Mouse (Mus musculus) left cerebral cortex, adult 9 months (tissue): ENCODE results near the gene Sox12.
"Not testable (repeated sequence)": the region's sequence is repeated elsewhere in the genome, so short reads cannot be mapped to it uniquely, and the experiment has no call there.

Source experiments
- DNase-seq, 2 experiments: peaks; one replicate each; pipeline ENCODE4 v3.0.0; 2022; ENCODE audit warnings: low spot score in 2 of 2

The Sox12 gene

GRCm38 (mm10) chr2:152397680-152398435 is at the start of gene Sox12:
Sox12 (minus strand) TSS chr2:152398063.
- DNase-seq: peak in 1 of 2 experiments; percentile 97

GRCm38 (mm10) chr2:152447461-152447860 is 49.6 kb upstream of the Sox12 start:
- no peak for DNase-seq

- no peak for DNase-seq
Measured at GRCm38 (mm10) chr2:152446642-152447041, 48.8 kb upstream of the Sox12 start.

GRCm38 (mm10) chr2:152443281-152443680 is 45.4 kb upstream of the Sox12 start:
- no peak for DNase-seq

GRCm38 (mm10) chr2:152442322-152442721 is 44.5 kb upstream of the Sox12 start:
- no peak for DNase-seq

GRCm38 (mm10) chr2:152439833-152440232 is 42.0 kb upstream of the Sox12 start:
- DNase-seq: no peak

GRCm38 (mm10) chr2:152438963-152439362 is 41.1 kb upstream of the Sox12 start:
- no peak for DNase-seq

- DNase-seq: peak; percentile 56 to 85
Measured at GRCm38 (mm10) chr2:152436983-152437860, 39.4 kb upstream of the Sox12 start.

- DNase-seq: no peak
Measured at GRCm38 (mm10) chr2:152436405-152436901, 38.6 kb upstream of the Sox12 start.

- not testable (repeated sequence) for DNase-seq
Measured at GRCm38 (mm10) chr2:152428481-152428880, 30.6 kb upstream of the Sox12 start.

GRCm38 (mm10) chr2:152427493-152427892 is 29.6 kb upstream of the Sox12 start:
- peak in 1 of 2 experiments; percentile 57 for DNase-seq

- no peak for DNase-seq
Measured at GRCm38 (mm10) chr2:152415786-152416185, 17.9 kb upstream of the Sox12 start.

GRCm38 (mm10) chr2:152415287-152415686 is 17.4 kb upstream of the Sox12 start, which contains the start of gene 6820408C15Rik:
6820408C15Rik (plus strand) TSS chr2:152415587.
- no peak for DNase-seq

GRCm38 (mm10) chr2:152414591-152415165 is 16.8 kb upstream of the Sox12 start, which contains the start of gene Zcchc3:
Zcchc3 (minus strand) TSS chr2:152415027.
- peak; percentile 63 to 85 for DNase-seq

- DNase-seq: no peak
Measured at GRCm38 (mm10) chr2:152413765-152414584, 16.1 kb upstream of the Sox12 start.

GRCm38 (mm10) chr2:152413158-152413764 is 15.4 kb upstream of the Sox12 start:
- no peak for DNase-seq

GRCm38 (mm10) chr2:152412526-152413157 is 14.8 kb upstream of the Sox12 start:
- DNase-seq: no peak

GRCm38 (mm10) chr2:152411471-152411870 is 13.6 kb upstream of the Sox12 start:
- DNase-seq: no peak

GRCm38 (mm10) chr2:152410971-152411371 is 13.1 kb upstream of the Sox12 start:
- DNase-seq: peak in 1 of 2 experiments; percentile 66

GRCm38 (mm10) chr2:152409781-152410180 is 11.9 kb upstream of the Sox12 start:
- DNase-seq: no peak
